Mouse (Mus musculus): ENCODE measurements at regions not wholly inside any gene's neighbourhood (a gene's known extent, or its start where the extent isn't known, plus 50 kb on each side); places are given as distances from the start of the nearest gene placed in this dataset.

DNA sequence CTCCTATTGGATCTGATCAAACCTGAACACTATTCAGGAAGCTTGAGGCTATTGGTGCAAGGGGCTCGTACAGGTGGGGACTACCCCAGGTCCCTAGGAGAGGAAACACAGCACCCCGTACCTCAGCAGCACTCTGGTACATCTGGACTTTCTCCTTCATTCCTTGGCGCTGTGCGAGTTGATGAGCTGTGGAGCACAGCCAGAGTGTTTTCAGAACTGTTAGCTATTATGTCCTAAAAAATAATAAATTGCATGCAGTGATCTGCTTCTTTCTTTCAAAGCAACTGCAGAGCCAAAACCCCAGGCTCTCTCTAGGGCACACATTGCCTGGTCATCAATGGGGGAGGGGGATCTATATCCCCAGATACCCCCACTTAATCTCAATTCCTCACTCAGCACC is 122.6 kb downstream of the Gm12728 start:
- no peak for ATAC-seq (ENCODE audit: low TSS enrichment)

DNA sequence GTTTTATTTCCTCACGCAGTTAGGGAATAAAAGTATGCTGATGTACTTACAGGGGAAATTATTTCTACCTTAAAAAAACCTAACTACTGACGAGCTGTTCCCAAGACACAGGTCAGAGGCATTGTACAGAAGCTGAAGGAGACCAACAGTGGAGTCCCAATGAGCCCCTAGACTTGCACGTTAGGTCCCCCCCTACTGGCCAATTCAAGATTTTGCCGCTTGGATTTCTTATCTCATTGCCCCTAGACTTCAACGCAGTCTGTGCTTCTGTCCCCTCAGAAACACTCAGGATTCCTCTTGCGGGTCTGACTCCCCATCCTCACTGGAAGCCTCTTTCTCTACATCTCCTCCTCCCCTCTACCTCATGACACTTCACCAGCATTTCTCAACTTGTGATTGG is 125.3 kb downstream of the Gm12728 start:
- peak; percentile 44; the same call in 1 of the 2 replicates for ATAC-seq (ENCODE audit: low TSS enrichment)

DNA sequence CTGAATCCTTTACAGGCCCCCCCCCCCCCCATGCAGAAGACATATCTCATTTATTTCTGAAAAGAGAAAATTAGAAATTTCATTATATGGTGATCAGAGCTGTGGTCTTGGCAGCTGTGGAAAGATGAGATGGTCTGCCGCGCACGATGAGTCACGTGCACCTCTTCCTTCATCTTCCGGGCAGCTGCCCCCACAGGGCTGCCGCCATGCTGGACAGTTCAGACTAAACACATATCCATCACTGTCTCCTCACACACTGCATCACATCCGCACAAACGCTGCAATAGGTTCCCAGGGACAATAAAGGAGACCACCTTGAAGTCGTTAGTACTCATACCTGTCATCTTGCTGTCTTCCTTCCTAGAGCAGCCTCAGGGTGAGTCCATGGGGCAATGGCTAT is 126.6 kb downstream of the Gm12728 start:
- ATAC-seq (ENCODE audit: low TSS enrichment): no peak

DNA sequence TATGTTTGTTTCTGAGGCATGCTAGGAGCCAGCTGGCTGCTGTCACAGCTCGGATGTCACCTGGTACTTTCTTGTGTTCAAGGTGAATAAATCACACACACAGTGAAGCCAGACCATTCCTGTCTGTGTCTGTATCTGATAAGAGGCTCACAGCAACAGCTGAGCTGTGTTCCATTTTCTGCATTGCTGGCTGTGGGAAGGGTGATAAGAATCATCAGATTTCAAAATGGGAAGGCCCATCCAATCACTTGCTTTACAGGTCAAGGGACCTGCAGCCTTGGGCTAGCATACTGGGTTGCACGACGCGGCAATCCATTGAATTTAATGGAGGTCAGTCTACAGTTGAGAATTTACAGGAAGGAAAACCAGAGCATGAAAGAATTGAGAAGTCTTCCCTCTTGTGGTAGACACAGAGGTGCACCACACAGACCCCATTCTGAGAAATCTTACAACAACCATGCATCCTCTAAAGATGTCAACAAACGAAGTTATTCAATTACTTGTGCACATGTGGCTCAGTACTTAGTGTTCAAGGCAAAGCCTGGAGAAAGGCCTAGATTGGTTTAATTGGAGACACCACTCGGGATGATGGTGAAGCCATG is 135.2 kb downstream of the Gm12728 start:
- ATAC-seq (ENCODE audit: low TSS enrichment): peak; percentile 62; the same call in 1 of the 2 replicates

DNA sequence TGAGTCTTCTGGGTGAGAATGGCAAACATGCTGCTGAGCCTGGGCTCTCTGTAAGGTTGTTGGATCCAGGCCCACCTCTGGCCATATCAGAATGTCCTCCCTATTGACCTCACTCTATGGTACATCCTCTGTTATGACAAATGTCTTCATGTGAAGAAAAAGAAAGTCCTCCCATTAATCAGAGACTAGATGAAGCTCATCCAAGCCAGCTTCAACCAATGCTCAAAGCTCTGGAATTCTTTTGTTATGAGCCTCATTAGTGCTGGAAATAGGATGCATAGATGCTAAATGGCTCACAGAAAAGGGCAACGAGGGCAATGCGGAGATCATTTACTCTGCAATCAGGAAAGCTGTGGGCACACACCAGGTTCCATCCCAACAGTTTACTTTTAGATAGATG is 135.8 kb downstream of the Gm12728 start:
- ATAC-seq (ENCODE audit: low TSS enrichment): no peak

DNA sequence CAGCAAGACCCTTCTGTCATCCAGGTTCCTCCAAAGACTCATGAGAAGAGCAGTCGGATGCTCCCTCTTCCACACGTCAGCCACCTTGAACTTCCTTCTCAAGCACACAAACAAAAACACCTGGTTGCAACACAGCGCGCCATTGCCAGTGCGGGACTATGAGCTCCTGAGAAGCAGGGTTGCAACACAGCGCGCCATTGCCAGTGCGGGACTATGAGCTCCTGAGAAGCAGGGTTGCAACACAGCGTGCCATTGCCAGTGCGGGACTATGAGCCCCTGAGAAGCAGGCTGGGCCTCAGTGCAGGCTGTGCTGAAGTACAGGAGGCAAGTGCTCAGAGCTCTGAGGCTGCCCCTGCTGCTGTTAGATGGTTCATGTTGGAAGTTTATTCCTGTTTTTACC is 140.0 kb downstream of the Gm12728 start:
- ATAC-seq (ENCODE audit: low TSS enrichment): no peak

DNA sequence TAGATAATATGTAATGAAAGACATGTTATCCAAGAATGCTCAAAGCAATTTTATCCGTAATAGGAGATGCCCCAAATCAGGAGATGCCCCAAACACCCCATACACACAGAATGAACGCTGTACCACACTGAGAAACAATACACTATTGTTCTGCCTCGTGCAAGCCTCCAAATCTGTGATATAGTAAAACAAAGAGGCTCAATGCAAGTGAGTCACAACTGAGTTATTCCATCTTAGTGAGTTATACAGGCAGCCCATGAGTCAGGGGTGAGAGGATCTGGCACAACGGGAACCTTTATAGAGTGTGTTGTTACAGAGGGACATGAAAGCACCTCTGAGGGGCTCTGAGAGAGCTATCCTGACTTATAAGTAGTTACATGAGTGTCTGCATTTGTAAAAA is 145.3 kb downstream of the Gm12728 start:
- 0 out of 2 replicates have a peak, but pooled peaks have one; percentile 31 for ATAC-seq (ENCODE audit: low TSS enrichment)

DNA sequence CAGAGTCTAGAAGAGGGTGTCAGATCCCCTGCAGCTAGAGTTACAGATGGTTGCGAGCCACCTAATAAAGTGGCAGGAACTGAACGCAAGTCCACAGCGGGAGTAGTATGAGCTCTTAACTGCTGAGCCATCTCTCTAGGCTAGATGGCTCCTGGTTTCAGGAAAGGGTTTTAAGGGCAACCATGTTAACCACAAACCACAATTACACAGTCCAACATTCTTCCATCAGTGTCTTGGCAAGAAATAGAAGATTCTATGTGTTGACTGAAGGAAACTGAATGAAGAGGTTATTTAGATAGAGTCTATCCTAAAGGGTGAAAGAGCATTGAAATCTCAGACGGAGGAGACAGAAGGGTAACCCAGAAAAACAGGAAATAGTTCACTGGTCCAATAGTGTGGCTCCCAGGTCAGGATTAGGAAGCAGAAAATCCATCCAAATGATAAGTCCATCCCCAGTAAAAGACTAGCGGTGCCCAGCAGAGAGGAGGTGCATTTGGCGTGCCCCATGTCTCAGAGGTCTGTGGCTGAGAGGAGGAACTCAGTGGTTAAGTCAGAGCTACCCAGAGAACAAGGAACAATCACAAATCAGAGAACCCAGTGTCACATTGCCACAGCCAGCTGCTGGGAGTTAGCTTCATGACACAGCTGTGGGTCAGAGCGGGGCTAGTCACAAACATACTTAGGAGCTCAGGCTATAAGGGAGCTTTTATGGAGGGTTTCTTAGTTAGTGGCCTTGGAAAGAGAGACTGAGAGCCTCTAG is 147.3 kb downstream of the Gm12728 start:
- ATAC-seq (ENCODE audit: low TSS enrichment): peak; percentile 50; the same call in 1 of the 2 replicates

DNA sequence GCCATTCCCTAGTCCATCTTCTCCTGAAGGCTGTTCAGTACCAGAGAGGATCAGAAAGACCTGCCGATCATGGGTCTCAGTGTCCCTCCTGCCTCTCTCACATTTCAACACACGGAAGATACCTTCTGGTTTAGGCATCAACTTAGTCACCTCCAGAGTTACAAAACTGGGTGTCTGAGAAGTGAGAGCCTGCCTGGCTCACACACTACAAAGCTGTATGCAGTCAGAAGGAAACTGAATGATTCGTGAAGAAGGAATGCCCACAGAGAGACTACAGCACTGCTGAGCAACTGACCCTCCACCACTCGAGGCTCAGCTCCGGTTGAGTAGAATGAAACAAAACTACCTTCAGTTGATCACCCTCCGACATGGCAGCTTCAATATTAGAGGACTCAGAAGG is 147.9 kb downstream of the Gm12728 start:
- ATAC-seq (ENCODE audit: low TSS enrichment): no peak

DNA sequence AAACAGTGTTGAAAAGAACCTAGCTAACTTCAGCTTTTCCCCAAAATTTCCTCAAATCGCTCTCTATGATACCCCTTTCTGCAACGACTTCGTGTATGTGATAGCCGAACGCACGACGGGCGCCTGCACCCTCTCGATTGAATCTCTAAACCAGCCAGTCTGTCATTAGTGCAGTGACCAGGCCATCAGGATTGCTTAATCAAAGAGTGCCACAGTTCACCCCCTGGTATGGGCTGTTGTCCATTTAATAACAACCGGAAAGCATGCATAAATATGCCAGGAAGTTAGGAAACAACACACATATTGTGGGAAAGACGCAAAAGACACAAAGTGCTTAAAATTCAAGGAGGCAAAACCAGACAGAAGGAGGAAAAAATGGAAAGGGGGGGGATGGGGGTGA is 149.2 kb downstream of the Gm12728 start:
- no peak for ATAC-seq (ENCODE audit: low TSS enrichment)

DNA sequence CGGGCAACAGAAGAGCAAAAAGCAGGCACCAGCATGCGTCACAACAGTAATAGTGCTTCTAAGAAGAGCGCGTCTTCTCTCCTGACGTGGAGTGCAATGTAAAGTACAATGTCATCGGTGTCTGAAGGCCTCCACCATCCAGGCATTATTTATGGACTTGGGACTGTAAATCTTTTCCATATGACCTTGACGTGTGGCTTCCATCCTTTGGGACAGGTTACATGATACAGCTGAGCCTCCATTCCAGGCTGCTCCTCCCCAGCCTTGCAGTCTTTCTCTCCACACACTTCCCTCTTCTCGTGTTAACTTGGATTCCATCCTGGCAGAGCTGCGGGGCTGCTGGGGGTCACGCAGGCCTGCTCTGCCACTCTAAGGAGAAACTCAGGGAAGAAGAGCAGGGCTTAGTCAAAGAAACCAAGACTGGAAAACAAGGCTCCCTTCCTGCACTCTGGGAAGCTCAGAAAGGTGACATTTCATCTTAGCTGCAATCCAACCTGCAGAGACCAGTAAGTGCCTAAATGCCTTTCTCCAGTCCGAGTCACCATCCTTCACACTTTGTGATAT is 150.0 kb downstream of the Gm12728 start:
- ATAC-seq (ENCODE audit: low TSS enrichment): no peak

DNA sequence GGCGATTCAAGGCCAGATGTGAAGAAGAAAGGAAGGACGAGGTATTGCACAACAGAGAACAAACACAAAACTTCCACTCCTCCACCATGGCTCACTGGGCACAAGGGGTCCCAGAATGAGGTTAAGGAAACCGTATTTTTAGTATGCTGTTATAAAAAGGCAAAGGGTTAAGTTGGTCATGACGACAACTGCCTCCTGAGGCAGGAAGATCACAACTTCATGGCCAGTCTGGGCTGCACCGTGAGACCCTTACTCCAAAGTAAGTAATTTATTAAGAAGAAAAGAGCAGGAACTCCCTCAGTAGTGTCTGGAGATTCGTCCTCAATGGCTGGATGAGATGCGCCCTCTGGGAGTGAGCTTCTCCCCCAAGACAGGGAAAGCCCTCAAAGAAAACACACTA is 151.2 kb downstream of the Gm12728 start:
- ATAC-seq (ENCODE audit: low TSS enrichment): no peak

DNA sequence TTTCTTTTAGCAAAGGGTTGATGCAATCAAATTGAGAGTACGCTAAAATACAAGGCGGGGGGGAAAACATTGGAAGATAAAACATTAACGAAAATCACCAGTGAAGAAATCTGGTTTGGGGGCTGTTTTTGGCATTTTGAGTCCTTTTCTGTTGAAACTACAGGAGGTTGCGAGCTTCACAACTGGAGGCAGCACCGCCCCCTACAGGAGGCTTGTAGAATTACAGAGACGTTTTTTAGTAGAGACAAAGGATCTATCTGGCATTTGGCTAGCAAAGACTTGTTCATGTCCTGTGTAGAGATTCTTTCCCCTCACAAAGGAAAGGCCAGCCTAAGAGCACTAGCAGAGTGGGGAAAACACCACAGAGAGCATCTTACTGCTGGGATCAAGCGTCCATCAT is 152.1 kb downstream of the Gm12728 start:
- peak; percentile 73; the same call in 1 of the 2 replicates for ATAC-seq (ENCODE audit: low TSS enrichment)

DNA sequence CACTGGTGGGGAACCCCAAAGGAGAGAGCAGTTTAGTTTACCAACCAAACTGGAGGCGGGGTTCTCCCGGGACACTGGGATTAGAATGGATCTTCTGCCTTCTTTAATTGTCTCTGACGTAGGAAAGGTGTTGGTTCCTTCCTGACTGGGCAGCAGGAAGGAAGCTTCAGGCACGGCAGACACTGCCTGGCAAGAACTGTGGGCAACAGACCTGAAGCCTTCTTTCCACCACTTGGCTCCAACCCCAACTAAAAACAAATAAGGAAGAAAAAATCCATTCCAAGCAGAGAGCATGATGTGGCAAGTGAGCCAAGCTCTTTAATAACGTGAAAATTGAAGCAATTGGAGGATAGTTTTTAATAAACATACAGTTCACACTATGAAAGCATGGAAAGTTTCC is 155.3 kb downstream of the Gm12728 start:
- no peak for ATAC-seq (ENCODE audit: low TSS enrichment)

DNA sequence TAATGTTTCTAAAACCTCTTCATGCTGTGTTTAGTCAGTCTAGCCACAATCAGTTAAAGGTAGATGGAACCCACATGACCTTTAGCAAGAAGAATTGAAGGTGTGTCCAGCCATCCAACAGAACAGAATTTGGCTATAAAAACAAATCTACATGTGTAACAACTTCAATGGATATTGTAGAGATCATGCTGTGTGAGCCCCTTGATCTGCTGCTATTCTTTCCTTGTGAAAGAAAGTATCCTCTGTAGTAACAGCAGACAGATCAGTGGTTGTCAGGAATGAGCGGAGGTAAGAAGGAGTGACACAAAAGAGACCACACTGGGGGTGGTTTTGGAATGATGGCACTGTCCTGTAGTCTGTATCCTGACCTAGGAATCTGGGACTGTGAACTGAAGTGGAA is 156.3 kb downstream of the Gm12728 start:
- ATAC-seq (ENCODE audit: low TSS enrichment): no peak

DNA sequence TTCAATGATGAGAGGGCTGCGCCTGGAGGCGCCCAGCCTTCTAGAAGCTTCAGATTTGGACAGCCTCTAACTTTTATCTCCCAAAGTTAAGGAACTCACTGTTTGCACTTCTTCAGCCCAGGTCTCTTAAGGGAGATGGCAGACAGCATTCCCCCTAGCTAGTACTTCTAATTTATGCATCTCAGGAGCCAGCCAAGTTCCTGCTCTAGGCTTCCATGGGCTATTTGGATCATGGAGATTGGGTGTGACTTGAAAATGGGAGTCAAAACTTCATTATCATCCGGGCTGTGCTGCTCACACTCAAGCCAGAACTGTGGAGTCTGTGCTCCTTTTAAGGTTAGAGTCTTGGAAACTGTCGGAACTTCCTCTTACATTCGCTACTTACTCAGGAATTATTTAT is 158.7 kb downstream of the Gm12728 start:
- no peak for ATAC-seq (ENCODE audit: low TSS enrichment)

DNA sequence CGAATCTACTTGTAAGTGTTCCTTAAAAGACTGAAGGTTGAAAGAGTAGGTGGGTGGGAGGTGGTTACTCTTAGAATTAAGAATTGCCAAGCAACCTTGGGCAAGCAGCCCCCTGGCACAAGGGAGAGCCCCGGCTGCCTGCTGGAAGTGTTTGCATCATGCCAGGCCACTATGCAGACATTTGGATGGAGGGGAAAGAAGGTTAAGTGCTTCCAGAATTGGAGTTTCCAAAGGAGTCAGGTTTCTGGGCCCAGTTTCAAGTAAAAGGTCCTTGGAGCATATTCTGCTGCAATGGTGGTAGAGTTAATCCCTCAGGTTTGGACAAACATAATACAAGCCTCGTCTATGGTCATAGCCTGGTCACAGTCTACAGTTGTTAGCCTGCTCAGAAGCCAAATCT is 162.7 kb downstream of the Gm12728 start:
- ATAC-seq (ENCODE audit: low TSS enrichment): no peak

DNA sequence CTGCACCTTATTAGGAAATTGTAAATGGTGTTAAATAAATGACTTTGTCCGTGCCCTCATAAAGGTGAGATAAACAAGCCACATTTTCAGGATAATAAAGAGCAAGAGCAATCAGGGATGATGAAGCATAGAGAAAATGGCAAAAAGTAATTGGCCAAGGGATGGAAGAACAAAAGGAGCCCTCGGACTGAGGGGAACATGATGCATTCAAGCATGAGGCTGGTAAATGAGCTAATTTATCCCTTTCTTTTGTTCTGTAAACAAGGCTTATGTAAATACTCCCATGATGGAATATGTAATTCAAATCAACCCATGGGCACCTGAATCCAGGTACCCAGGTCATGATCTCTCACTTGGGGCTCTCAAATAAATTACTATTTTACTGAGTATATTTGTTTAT is 166.8 kb downstream of the Gm12728 start:
- ATAC-seq (ENCODE audit: low TSS enrichment): no peak

DNA sequence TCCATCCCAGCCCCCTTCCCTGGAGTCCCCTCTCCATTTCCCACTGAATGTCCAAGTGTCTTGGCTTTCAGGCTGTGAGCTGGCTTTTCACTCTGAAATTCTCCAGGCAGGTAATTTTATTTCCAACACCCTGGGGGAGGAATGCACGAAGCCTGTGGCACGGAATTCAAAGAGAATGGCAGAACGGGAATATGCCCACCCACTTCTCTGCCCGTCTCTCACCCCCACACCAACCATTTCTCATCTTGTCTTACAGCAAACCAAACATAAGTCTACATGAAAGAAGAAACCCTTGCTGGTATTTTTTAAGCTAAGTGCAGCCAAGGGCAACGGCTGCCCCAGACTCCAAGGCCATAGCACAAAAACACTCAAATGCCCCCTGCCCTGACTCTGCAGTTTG is 168.7 kb downstream of the Gm12728 start:
- peak; percentile 67 for ATAC-seq (ENCODE audit: low TSS enrichment)

DNA sequence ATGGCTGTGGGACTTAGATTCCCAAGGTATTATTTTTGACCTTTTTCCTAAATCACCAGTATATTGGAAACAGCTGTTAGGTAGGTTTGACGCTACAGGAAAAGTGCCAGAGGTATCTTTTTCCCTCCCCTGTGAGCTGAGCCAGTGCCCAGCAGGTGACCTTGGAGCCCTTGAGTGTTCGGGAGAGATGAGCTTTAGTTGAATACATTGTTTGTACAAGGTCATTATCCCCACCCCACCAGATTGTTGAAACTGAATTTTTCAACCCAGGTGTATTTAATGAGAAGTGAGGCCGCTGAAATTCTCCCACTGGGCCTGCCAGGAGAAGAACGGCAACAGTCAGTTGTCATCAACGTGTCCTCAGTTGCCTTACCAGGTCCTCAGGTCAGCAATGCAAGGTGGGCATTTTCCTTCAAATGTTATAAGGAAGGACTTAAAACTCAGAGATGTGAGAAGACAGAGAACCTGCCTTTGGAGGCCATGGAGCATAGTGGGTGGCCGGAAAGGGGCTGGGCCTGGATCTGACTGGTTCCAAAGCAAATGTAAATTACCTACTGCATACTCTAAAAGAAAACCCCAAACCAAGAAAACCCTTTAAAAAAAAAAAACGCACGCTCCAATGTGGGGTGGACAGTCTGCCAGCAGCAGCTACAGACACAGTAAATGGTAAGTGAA is 172.2 kb downstream of the Gm12728 start:
- no peak for ATAC-seq (ENCODE audit: low TSS enrichment)

DNA sequence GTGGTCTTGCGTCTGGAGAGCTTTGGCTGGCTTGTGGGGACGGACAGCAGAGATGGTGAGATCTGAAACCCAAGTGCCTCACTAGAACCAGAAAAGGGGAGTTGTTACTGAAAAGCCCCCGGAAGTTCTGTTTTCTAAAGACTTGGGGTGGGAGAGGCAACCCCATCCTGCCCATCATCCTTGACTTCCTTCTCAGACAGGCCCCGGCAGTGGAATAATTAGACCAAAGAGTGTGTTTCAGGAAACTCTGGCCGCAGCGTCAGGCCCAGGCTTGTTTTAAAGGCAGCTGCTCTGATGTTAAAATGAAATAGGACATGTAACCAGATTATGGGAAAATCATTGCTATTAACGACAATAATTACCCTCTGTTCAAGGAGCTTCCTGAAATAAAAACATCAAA is 172.9 kb downstream of the Gm12728 start:
- ATAC-seq (ENCODE audit: low TSS enrichment): no peak

DNA sequence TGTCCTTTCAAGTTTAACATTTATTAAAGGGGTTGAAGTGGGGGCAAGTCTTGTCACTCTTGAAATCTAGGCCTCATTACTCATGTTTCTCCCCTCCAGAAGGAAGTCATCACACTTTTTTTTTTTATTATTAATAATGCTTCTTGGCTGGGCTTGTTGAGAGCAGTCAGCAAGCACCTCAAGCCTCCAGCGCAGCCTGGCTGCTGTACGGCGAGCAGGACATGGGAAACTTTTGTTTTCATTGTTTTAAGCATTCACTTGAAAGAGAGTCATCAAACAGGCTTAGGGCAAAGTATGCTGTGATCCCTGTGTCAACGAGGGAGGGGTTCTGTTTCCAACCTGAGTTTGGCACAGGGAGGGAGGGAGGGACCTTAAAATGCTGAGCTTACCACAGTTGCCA is 178.7 kb downstream of the Gm12728 start:
- no peak for ATAC-seq (ENCODE audit: low TSS enrichment)

DNA sequence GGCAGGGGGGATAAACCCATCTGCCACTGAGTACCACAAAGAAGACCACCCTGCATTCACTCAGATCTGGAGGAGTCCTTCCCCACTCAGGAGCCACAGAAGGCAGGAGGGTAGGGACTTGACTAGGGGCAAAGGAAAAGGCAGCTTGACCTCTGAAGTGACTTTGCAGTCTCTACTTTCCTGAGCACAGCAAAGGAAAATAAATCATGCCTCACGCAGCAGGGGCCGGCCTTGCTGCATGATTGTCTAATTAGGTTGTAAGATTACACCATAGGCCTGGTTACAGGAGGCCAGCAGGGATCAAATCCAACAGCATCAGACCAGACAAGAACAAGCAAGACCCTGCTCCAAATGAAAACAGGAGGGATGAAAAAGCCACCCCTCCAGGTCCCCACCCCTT is 180.0 kb downstream of the Gm12728 start:
- ATAC-seq (ENCODE audit: low TSS enrichment): no peak
